Mouse (Mus musculus): ENCODE measurements around the gene Wdr78.

DNA sequence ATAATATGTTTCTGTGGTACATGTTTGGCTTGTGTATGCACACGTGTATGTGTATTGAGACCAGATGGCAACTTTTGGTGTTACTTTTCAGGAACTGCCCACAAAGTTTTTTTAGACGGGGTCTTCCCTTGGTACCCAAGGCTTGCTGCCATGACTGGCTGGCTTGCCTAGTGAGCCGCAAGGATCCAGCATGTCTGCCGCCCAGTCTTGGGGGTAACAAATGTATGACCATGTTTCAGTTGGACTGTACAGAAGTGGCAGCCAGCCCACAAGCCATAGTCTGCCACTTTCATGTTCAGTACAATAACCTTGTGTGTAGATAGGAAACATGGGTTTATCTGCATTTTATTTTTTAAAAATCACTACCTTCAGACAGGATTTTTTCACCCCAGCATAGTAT lies 44.4 kb upstream of the Wdr78 start:
- no peak for TF ChIP-seq CTCF (IDR thresholded peaks at IDR 0.05; ENCODE audit: borderline replicate concordance, insufficient read depth, low read length)
- TF ChIP-seq POLR2A (IDR thresholded peaks at IDR 0.05; ENCODE audit: low read depth, low read length): no peak
